Mouse (Mus musculus) ES-E14 (cell line): Measurements from ENCODE around the gene Hadhb.

Experiments used
- CHD2 ChIP-seq: IDR thresholded peaks from 2 replicates; pipeline ENCODE4 v1.6.1; 2014; ENCODE audit warnings: mild to moderate bottlenecking, low read depth, low read length, inconsistent platforms
- ZC3H11A ChIP-seq: IDR thresholded peaks from 2 replicates; pipeline ENCODE4 v1.6.1; 2012; ENCODE audit warnings: low read depth, mild to moderate bottlenecking, inconsistent platforms, low read length, borderline replicate concordance
- ZNF384 ChIP-seq: IDR thresholded peaks from 2 replicates; pipeline ENCODE4 v1.6.1; 2012; ENCODE audit warnings: low read depth, low read length, inconsistent platforms

GRCm38 (mm10) chr5:30215970-30216369, 60.9 kb downstream of the Hadhb start:
- no peak for TF ChIP-seq CHD2
- no peak for TF ChIP-seq ZNF384
- no peak for TF ChIP-seq ZC3H11A
